Mouse (Mus musculus): ENCODE data around the gene Tpst2. TPM values are rescaled to one million over a fixed set of nuclear protein-coding genes. Genes with fewer than 3 reads are reported as not detected.

Tpst2 gene
- polyA plus RNA-seq, 1 experiment from 2014 or later: 60.0 TPM

DNA sequence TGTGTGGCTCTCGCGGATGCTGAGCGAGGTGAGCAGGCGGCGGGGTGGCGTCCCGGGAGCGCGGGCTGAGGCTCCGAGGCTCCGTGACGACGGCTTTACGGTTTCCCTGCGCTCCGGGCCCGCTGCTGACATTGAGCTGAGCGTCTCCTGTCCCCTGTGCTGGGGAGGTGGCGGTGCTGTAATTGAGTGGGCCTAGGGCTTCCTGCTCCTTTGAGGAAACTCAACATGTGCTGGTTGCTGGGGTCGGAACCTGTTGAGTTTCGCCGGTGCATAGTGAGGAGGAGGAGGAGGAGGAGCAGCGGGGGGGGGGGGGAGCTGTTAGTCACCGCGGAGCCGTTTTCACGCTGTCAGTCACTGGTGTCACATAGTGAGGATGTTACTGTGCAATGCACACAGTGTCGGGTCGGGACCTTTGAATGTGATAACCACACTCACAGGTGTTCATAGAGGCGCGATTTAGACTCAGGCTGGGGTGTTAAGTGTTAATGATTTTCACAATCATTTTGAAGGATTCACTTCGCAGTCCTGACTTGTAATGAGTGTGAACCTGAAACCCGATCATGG, 50.0 kb downstream of the Tpst2 start:
- peak overlapping the region; percentile 99 for H3K4me3 ChIP-seq (replicated peaks)
- no peaks in the 10 kb centered on the region for H3K27me3 ChIP-seq
- peak overlapping the region; percentile 86 for H3K9ac ChIP-seq
- peak overlapping the region; percentile 79 for H3K4me2 ChIP-seq
- H3K4me1 ChIP-seq: peaks cover 31% of the 10 kb centered on the region
- H3K27ac ChIP-seq: peak overlapping the region; percentile 95
- WGBS: under 1% methylated on average over 31 of the region's 33 CpGs
- peaks cover 40% of the 10 kb centered on the region for H3K36me3 ChIP-seq
- peak; percentile 54 for ATAC-seq (replicated peaks; ENCODE audit: low FRiP score)
- no peaks in the 10 kb centered on the region for H3K9me3 ChIP-seq (replicated peaks)

DNA sequence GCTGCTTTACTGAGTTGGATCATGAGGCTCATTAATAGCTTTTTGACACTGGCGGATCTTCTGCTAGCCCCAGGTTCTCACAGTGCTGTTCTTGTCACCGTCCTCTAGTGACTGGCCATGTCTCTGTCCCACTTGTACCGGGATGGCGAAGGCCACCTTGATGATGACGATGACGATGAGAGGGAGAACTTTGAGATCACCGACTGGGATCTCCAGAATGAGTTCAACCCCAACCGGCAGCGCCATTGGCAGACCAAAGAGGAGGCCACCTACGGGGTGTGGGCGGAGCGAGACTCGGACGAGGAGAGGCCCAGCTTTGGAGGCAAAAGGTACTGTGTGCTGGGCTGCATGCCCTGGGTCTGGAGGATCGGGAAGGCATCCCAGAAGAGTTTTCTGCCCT, 51.4 kb downstream of the Tpst2 start:
- H3K36me3 ChIP-seq: peaks cover 54% of the 10 kb centered on the region

DNA sequence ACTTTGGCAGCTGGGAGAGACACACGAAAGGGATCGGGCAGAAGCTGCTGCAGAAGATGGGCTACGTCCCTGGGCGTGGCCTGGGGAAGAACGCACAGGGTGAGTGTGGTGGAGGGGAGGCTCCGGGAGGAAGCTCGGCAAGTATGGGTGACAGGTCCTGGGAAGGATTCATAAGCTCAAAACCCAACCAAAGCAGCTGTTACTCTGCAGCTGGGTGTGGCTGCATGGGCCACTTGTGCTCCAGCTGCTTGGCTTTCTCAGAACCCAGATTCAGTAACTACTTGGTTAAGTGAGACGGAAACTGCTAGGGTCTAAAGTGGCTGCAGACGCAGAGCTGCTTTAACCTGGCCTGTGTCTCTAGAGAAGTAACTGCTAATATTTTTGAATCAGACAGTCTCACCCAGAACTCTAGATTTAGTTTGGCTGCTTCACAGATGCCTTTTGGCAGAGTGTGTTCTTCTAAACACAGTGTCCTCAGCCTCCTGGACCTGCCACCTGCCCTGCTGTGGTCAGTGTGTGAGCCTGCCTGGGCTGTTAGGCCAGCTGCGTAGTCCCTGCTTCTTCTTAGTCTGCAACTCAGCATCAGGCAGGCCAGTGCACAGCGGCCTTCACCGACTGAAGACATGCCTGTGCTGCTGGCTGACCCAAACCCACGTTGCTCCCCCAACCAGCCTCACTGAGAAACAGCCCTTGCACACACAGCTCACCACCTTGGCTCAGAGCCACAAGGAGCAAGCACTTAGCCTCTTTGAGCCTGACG, 53.5 kb downstream of the Tpst2 start:
- Histone ChIP-seq H3K4me3 (replicated peaks) (no peak overlapping the region), H3K27ac (no peak overlapping the region), H3K9ac (no peak overlapping the region), H3K4me1 (peaks cover 23% of the 10 kb centered on the region), H3K27me3 (no peaks in the 10 kb centered on the region), H3K9me3 (replicated peaks) (no peaks in the 10 kb centered on the region), H3K4me2 (no peak overlapping the region), H3K36me3 (peaks cover 75% of the 10 kb centered on the region)
- no peak for ATAC-seq (replicated peaks; ENCODE audit: low FRiP score)
- WGBS: 91% methylated on average over 14 of the region's 14 CpGs

More for the DNA sequence above, 51.4 kb downstream of the Tpst2 start:
- H3K4me3 ChIP-seq (replicated peaks): no peak overlapping the region
- no peak for ATAC-seq (replicated peaks; ENCODE audit: low FRiP score)
- 93% methylated on average over 15 of the region's 15 CpGs for WGBS
- no peaks in the 10 kb centered on the region for H3K27me3 ChIP-seq
- peaks cover 31% of the 10 kb centered on the region for H3K4me1 ChIP-seq
- no peak overlapping the region for H3K9ac ChIP-seq
- H3K4me2 ChIP-seq: no peak overlapping the region
- H3K27ac ChIP-seq: no peak overlapping the region
- H3K9me3 ChIP-seq (replicated peaks): no peaks in the 10 kb centered on the region

DNA sequence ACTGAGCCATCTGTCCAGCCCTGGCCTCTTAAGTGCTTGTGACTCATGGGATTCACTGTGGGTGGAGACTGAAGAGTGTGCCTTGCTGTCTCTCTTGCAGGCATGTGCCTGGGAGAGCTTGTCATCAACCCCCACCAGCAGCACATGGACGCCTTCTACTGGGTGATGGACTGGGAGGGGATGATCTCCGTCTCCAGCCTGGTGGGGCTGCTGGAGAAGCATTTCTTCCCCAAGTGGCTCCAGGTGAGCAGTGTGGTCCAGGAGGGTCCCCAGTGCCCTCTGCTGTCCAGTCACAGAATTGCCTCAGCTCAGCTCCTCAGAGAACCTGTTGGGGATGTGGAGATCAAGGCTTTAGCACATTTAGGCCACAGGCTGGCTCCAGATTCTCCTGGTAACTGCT, 59.0 kb downstream of the Tpst2 start:
- H3K36me3 ChIP-seq: peaks cover 96% of the 10 kb centered on the region
- WGBS: 23% methylated on average over 2 of the region's 2 CpGs
- no peak overlapping the region for H3K27ac ChIP-seq
- no peak for ATAC-seq (replicated peaks; ENCODE audit: low FRiP score)
- H3K4me1 ChIP-seq: no peaks in the 10 kb centered on the region
- H3K4me2 ChIP-seq: no peak overlapping the region
- no peak overlapping the region for H3K9ac ChIP-seq
- no peaks in the 10 kb centered on the region for H3K9me3 ChIP-seq (replicated peaks)
- H3K27me3 ChIP-seq: no peaks in the 10 kb centered on the region
- H3K4me3 ChIP-seq (replicated peaks): no peak overlapping the region

DNA sequence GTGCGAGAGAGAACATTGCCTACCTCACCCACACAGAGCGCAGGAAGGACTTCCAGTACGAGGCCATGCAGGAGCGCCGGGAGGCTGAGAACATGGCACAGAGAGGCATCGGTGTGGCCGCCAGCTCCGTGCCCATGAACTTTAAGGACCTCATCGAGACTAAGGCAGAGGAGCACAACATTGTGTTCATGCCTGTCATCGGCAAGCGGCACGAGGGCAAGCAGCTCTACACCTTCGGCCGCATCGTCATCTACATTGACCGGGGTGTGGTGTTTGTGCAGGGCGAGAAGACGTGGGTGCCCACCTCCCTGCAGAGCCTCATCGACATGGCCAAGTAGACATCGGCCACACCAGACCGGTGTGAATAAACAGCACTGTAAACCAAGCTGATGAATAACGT, 60.5 kb downstream of the Tpst2 start:
- ATAC-seq (replicated peaks; ENCODE audit: low FRiP score): no peak

DNA sequence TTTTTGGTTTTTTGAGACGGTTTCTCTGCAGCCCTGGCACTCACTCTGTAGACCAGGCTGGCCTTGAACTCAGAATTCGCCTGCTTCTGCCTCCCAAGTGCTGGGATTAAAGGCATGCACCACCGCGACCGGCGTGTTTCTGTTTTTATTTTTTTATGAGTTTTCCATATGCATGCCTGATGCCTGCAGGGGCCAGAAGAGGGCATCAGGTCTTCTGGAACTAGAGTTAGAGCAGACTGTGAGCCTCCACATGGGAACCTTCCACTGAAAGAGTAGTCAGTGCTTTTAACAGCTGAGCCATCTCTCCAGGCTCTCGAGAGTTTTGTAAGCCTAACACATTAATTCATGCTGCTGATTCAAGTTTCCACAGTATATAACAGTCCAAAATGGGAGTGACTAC, 62.7 kb downstream of the Tpst2 start:
- no peak overlapping the region for H3K4me2 ChIP-seq
- no peak overlapping the region for H3K27ac ChIP-seq

More for the DNA sequence above, 60.5 kb downstream of the Tpst2 start:
- Histone ChIP-seq H3K9me3 (replicated peaks) (no peaks in the 10 kb centered on the region), H3K4me1 (peaks cover 9% of the 10 kb centered on the region), H3K27ac (no peak overlapping the region), H3K4me2 (no peak overlapping the region), H3K4me3 (replicated peaks) (no peak overlapping the region), H3K36me3 (peaks cover 87% of the 10 kb centered on the region), H3K9ac (no peak overlapping the region), H3K27me3 (no peaks in the 10 kb centered on the region)
- 93% methylated on average over 22 of the region's 22 CpGs for WGBS

DNA sequence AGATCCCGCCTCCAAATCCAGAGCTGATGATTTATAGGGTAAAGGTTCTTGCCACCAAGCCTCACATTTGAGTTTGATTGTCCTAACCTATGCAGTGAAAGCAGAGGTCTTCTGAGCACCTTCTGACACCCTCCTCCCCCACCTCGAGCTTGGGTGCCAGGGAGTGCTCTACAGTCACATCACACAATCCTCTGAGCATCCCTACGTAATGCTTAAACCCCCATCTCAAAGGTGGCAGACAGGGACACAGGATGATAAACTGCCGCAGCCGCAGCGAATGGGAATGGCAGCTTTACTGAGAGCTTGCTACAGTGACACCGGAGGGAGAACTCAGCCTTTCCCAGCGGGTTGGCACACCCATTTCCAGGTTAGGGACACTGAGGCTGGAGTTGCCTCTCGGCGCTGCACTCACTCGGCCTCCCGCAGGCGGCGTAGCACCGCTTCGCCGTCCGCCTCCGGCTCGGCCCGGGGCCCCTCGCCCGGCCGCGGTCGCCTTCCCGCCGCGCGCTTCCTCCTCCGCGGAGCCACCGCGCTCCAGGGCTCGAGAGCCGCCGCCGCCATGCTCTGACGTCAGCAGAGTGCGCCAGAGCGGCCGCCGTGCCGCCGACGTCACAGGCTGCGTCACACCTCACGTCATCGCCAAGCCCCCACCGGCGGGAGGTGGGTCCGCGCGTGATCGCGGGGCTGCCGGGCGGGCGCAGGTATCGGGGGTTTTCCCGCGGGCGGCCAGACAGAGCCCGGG, 66.1 kb downstream of the Tpst2 start, which contains the start of the genes Srrd and Hps4:
Gene Srrd, minus strand, starts transcription at position 578 of the 742 bp plus-strand sequence.
Gene Hps4, plus strand, starts transcription at position 621 of the 742 bp plus-strand sequence.
- Histone ChIP-seq H3K4me2 (peak within 1 kb of the TSS; percentile 81), H3K27ac (peak within 1 kb of the TSS; percentile 56; the same call in 1 of the 2 replicates), H3K9me3 (replicated peaks) (no peaks in the 10 kb centered on the region), H3K4me1 (peaks cover 32% of the 10 kb centered on the region), H3K27me3 (no peaks in the 10 kb centered on the region), H3K9ac (peak within 1 kb of the TSS; percentile 75), H3K4me3 (replicated peaks) (peak within 1 kb of the TSS; percentile 73), H3K36me3 (peaks cover 54% of the 10 kb centered on the region)
- peak; percentile 76 for ATAC-seq (replicated peaks; ENCODE audit: low FRiP score)
- WGBS: 2% methylated on average over 63 of the region's 64 CpGs

More for the DNA sequence above, 62.7 kb downstream of the Tpst2 start:
- H3K4me1 ChIP-seq: peaks cover 26% of the 10 kb centered on the region
- H3K9me3 ChIP-seq (replicated peaks): no peaks in the 10 kb centered on the region
- H3K27me3 ChIP-seq: no peaks in the 10 kb centered on the region
- H3K9ac ChIP-seq: no peak overlapping the region
- peaks cover 65% of the 10 kb centered on the region for H3K36me3 ChIP-seq
- WGBS: 68% methylated on average over 7 of the region's 7 CpGs
- H3K4me3 ChIP-seq (replicated peaks): no peak overlapping the region
- no peak for ATAC-seq (replicated peaks; ENCODE audit: low FRiP score)

DNA sequence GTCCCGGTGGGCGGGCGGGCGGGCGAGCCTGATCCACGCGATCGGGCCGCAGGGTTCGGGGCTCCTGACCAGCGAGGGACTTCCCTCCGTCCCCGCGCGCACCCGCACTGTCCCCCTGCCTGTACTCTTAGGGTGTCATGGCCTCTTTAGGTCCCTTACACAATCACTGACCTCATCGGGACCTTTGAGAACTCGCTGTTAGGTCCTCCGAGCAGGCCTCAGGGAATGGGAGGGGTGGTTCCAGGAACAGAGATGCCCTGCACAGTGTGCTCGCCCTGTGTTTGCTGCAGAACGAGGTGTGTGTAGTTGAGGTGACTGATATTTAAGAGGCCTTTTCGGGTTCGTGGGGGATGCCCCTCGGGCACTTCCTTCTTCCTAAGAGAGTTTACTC, 66.7 kb downstream of the Tpst2 start:
- Histone ChIP-seq H3K4me1 (peaks cover 32% of the 10 kb centered on the region), H3K4me2 (peak overlapping the region; percentile 81), H3K4me3 (replicated peaks) (peak overlapping the region; percentile 73), H3K36me3 (peaks cover 48% of the 10 kb centered on the region), H3K9ac (peak overlapping the region; percentile 75), H3K27ac (peak overlapping the region; percentile 56; the same call in 1 of the 2 replicates), H3K27me3 (no peaks in the 10 kb centered on the region), H3K9me3 (replicated peaks) (no peaks in the 10 kb centered on the region)
- peak; percentile 70 for ATAC-seq (replicated peaks; ENCODE audit: low FRiP score)
- under 1% methylated on average over 17 of the region's 24 CpGs for WGBS

DNA sequence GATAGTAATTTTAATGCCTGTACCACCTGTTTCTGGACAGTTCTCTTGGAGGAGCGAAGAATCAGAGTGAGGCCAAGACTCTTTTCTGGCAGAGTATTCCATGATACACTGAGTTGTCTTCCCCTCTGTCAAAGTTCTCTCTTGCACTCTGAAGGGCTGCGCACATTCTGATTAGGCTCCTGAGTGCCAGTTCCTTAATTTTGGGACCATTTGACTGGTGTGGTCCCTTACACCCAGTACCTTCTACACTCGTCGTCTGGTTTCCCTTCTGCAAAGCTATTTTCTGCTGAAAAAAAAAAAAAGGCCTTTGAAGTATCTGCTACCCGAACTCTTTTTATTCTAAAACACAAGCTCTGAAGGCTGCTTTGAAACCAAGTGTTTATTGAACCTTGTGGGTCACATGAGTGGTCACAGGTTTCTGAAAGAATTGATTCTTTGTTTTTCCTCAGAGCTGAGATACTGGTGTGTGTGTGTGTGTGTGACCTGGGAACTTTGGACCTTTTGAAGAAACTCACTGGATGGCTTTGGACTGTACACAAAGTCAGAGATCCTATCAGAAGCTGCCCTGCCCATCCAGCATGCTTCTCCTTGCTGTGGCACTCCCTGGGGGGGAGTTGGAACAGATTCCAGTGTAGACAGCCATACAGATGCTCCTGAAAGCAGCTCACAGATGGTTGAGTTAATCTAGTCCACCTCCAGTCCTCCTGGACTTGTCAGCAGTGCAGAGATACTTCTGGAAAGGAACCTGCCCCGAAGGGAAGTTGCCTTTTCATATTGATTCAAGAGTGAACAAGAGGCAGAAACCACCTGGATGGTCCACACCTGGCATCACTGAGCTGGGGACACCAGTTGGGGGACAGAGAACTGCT, 67.8 kb downstream of the Tpst2 start:
- H3K4me2 ChIP-seq: no peak overlapping the region
- peaks cover 32% of the 10 kb centered on the region for H3K4me1 ChIP-seq
- H3K9me3 ChIP-seq (replicated peaks): no peaks in the 10 kb centered on the region
- no peaks in the 10 kb centered on the region for H3K27me3 ChIP-seq
- WGBS: 79% methylated on average over 6 of the region's 6 CpGs
- H3K4me3 ChIP-seq (replicated peaks): no peak overlapping the region
- no peak overlapping the region for H3K9ac ChIP-seq
- peaks cover 48% of the 10 kb centered on the region for H3K36me3 ChIP-seq
- H3K27ac ChIP-seq: no peak overlapping the region
- ATAC-seq (replicated peaks; ENCODE audit: low FRiP score): no peak

DNA sequence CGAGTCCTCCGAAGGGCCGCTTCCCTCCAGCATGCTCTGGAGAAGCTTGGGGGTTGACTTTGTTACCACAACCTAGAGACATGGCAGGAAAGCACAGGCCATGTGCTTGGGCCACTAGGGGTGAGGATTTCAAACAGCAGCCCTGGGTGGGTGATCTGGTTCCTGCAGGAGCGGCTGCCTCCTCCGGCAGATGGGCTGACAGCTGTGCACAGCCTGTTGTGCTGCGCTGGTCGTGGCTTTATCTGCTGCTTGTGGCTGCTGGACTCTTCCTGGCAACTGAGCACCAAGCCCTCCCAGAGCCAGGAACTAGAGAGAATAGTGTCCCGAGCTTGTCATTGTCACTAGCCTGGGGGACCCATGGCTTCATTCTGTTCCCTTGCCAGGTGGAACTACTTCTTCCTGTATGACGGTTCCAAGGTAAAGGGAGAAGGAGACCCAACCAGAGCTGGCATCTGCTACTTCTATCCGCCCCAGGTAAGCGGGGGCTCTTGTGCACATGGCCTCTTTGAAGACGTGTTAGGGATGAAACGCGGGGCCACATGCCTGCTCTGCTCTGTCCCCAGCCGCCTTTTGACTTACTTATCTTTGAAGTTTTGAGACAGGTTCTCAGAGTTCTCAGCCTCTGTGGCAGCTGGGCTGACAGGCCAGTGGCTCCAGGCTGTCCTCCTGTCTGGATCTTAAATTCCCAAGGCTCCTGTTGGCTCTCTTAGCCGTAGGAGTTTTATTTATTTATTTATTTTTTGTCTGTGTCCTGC, 69.9 kb downstream of the Tpst2 start:
- no peak overlapping the region for H3K9ac ChIP-seq
- H3K4me3 ChIP-seq (replicated peaks): no peak overlapping the region
- H3K4me1 ChIP-seq: peaks cover 30% of the 10 kb centered on the region
- H3K9me3 ChIP-seq (replicated peaks): no peaks in the 10 kb centered on the region
- no peaks in the 10 kb centered on the region for H3K27me3 ChIP-seq
- H3K27ac ChIP-seq: no peak overlapping the region
- WGBS: 80% methylated on average over 16 of the region's 16 CpGs
- peaks cover 49% of the 10 kb centered on the region for H3K36me3 ChIP-seq
- ATAC-seq (replicated peaks; ENCODE audit: low FRiP score): no peak
- H3K4me2 ChIP-seq: no peak overlapping the region

DNA sequence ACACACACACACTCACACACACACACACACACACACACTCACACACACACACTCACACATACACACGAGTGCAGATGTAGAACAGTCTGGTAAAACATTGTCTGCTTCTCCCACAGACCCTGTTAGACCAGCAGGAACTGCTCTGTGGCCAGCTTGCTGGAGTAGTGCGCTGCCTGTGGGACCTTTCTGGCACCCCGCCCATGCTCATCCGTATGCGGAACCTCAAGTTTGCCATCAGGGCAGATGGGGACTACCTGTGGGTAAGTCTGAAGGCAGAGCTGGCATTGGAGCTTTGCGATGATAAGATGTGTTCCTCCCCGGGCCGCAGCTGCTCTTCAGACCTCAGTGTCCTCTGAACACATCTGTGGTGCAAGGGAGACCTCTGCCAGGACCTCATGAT, 72.7 kb downstream of the Tpst2 start:
- Histone ChIP-seq H3K9me3 (replicated peaks) (no peaks in the 10 kb centered on the region), H3K27ac (no peak overlapping the region), H3K4me3 (replicated peaks) (no peak overlapping the region), H3K9ac (no peak overlapping the region), H3K36me3 (peaks cover 77% of the 10 kb centered on the region), H3K4me2 (no peak overlapping the region), H3K4me1 (peaks cover 7% of the 10 kb centered on the region), H3K27me3 (no peaks in the 10 kb centered on the region)
- no peak for ATAC-seq (replicated peaks; ENCODE audit: low FRiP score)
- 92% methylated on average over 8 of the region's 8 CpGs for WGBS
